Mouse (Mus musculus): ENCODE measurements around the gene Edem3.
"Not testable (repeated sequence)": the region's sequence is repeated elsewhere in the genome, so short reads cannot be mapped to it uniquely, and the experiment has no call there.

Edem3 gene

DNA sequence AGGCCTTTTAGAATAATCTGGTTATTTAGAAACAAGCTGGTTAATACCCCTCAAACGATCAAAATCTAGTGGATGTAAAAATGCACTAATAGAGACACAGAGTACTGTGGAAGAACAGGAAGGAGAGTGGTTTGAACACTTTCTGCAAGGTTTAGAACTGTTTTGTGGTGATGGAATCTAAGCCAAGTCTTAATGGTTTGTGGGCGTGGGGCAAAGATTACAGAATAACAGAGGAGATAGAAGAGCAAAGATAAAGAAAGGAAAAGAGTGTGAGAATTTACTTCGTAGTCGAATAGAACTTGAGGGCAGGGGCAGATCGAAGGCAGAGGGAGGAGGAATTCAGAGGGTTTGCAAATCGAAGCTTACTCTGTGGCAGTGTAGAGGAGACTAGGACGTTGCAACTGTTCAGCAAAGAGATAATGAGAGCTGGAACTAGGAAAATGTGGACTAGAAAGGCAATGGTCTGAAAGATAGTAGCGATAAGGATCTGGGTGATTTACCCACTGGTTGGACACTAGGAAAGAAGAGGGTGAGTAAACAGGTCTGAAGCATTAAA is 1.7 kb upstream of the Edem3 start:
- DNase-seq: no peak

GRCm38 (mm10) chr1:151754028-151754489 is 1.1 kb upstream of the Edem3 start:
- DNase-seq: peak in 1 of 2 experiments; percentile 9

DNA sequence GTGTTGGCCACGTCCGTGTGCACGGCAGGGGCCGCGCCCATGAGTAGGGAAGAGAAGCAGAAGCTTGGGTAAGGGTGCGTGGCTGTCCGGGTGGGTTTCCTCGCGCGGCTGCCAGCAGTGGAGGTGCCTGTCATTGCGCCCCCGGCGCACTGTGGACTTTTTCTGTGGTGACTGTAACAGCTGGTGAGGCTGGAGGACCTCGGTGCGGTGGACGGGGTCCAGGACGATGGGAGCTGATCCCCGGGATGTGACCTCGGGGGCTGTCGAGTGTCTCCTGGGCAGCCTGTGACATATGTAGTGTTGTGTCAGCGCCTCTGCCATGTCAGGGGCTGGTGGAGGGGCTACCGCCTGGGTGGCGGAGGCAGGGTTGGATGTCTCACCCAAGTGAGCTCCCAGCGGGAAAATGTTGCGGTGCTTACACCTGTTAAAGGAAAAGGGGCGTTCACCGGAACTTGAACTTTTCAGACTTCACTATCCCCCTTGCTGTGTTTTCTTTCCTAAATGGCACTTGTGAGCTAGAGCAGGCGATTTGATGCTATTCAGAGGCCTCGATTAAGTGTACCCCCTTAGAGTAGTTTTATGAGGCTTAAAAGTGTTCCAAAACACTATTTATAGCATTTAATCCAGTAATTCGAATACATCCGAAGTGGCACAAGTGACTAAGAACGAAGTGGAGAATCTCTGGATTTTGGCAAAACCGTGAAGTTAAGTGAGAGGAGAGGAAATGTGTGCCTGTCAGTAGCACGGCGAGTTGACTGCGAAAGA is 671 bp downstream of the Edem3 start:
- DNase-seq: no peak

GRCm38 (mm10) chr1:151756425-151756728 is 1.2 kb downstream of the Edem3 start:
- DNase-seq: no peak

- no peak for DNase-seq
Measured at GRCm38 (mm10) chr1:151758301-151758700, 3.1 kb downstream of the Edem3 start.

DNA sequence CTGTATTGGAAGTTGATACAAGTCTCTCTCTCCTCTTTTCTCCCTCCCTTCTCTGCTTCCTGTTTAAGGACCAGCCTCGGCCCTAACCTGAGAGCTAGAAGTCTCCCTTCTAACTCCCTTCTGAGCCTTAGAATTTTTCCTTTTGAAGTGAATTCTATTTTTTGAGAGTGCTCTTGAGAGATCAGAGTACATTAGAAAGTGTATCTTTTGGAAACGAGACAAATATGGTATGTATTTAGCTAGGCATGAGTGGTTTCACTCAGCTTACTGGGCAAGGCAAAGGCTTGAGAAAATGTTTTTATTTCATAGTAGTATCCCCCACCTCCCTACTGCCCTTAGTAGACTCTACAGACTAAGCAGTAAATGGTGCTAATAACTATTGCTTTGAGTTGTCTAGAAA is 3.8 kb downstream of the Edem3 start:
- no peak for DNase-seq

- no peak for DNase-seq
Measured at GRCm38 (mm10) chr1:151764236-151764635, 9.1 kb downstream of the Edem3 start.

DNA sequence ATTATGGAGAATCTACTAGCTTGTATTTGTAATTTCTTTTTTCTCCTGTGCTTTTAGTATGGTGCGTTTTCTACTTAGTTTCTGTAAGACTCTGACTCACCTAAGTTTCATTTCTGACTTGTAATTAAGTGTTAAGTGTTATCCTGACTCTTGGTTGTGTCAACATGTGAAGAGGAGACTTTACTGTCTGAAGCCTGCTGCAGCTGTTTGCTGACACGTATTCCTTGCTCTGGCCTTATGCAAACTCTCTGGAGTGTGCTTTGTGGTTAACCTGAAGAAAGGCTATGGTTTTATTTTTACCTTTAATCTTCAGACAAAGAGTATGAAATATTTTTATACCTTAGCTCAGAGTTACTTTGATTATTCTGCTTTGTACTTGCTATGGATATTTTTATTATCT is 11.0 kb downstream of the Edem3 start:
- no peak for DNase-seq

DNA sequence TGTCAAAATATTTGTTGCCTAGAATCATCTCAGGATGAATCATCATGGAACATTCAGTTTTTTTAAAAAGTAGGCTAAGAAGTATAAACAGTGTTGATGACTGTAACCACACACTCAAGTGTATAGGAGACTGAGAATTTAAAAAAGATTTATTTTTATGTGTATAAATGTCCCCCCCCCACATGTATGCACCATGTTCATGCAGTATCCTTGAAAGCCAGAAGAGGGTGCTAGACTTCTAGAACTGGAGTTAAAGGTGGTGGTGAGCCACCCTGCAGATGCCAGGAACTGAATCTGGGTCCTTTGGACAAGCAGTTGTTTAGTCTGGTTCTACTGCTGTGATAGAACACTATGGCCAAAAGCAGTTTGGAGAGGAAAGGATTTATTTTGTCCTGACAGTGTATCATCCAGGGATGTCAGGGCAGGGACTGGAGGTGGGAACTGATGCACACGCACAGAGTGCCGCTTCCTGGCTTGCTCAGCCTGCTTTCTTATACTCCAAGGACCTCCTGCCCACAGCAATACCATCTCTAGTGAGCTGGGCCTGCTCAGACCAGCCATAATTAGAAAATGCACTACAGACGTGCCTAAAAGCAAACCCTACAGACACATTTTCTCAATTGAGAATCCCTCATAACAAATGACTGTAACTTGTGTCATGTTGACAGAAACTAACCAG is 11.9 kb downstream of the Edem3 start:
- no peak for DNase-seq

- no peak for DNase-seq
Measured at GRCm38 (mm10) chr1:151769200-151769913, 14.2 kb downstream of the Edem3 start.

DNA sequence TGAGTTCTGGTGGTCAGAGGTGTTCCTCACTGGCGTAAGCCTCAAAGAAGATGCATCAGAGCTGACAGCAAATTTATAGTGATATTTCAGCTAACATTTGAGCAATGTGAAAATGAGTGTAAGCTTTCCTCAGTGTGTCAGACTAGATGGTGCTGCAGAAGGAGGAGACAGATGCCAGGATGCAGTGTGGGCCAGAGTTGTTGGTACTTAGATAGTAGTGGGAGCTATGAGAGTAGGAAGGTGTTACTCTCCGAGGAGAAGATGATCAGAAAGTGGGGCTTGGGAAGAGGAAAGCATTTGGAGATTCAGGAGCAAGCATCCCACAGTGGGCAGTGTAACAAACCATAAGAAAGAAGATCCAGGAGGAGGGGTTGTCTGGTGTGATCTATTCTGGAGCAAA is 22.4 kb downstream of the Edem3 start:
- DNase-seq: no peak

GRCm38 (mm10) chr1:151778592-151778991 is 23.4 kb downstream of the Edem3 start:
- no peak for DNase-seq

DNA sequence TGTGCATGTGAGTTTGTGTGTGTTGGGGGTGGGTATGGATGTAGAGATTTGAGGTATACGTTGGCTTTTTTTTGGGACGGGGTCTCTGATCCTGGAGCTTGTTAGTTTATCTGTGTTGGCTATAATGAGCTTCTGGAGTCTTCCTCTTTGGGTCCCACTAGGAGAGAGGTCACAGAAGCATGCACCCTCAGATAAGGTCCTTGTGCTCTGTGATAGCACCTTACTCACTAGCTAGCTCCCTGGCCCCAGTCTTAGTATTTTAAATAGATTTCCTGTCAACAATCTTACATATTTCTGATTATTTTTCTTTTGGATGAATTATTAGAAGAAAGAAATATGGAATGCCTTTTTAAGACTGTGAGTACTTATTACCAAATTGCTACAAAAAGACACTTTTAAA is 24.1 kb downstream of the Edem3 start:
- no peak for DNase-seq

- no peak for DNase-seq
Measured at GRCm38 (mm10) chr1:151781447-151781846, 26.3 kb downstream of the Edem3 start.

- DNase-seq: no peak
Measured at GRCm38 (mm10) chr1:151783403-151783802, 28.2 kb downstream of the Edem3 start.

DNA sequence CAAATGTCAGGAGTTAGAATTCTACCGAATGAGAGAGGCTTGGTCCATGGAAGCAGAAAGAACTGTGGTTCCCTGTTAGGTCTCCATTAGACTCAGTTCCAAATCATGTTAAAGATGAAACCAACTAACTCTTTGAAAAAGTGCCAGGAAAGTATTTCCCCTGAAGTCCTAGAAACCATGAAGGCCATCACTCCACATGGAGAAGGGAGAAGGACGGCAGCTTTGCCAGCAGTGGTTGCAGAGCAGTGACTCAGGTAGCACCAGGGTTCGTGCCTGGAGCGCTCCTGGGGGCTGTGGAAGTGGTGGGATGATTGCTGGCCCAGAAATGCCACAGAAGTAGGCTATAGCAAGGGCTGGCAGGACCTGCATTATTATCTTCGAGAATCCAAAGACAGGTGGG is 31.2 kb downstream of the Edem3 start:
- DNase-seq: no peak

- DNase-seq: no peak
Measured at GRCm38 (mm10) chr1:151789136-151789535, 34.0 kb downstream of the Edem3 start.

GRCm38 (mm10) chr1:151792076-151792475 is 36.9 kb downstream of the Edem3 start:
- DNase-seq: not testable (repeated sequence)

DNA sequence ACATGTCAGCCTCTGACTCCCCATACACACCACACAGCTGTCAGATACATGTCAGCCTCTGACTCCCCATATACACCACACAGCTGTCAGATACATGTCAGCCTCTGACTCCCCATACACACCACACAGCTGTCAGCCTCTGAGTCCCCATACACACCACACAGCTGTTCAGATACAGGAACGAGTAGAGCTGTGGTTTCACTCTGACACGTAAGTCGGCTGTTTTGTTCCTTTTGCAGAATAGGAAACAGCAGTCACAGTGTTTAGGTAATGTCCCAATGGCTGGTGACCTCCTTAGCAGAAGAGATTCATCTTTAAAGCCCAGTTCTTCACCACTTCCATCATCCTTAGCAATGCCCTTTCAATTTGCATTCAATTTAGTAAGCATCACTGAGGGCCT is 47.6 kb downstream of the Edem3 start:
- not testable (repeated sequence) for DNase-seq

DNA sequence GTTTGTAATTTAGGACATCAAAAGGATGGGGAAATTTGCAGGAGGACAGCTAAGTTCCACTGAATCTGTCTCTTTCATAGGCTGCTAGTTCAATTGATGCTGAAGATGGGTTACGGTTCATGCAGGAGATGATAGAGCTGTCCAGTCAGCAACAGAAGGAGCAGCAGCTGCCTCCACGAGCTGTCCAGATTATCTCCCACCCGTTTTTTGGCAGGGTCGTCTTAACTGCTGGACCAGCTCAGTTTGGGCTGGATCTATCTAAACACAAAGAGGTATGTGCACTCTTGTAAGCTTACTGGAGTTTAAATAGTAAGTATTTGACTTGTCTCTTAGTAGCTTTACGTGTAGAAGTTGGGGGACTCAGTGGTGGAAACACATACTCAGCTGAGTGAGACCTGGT is 52.1 kb downstream of the Edem3 start:
- DNase-seq: no peak

DNA sequence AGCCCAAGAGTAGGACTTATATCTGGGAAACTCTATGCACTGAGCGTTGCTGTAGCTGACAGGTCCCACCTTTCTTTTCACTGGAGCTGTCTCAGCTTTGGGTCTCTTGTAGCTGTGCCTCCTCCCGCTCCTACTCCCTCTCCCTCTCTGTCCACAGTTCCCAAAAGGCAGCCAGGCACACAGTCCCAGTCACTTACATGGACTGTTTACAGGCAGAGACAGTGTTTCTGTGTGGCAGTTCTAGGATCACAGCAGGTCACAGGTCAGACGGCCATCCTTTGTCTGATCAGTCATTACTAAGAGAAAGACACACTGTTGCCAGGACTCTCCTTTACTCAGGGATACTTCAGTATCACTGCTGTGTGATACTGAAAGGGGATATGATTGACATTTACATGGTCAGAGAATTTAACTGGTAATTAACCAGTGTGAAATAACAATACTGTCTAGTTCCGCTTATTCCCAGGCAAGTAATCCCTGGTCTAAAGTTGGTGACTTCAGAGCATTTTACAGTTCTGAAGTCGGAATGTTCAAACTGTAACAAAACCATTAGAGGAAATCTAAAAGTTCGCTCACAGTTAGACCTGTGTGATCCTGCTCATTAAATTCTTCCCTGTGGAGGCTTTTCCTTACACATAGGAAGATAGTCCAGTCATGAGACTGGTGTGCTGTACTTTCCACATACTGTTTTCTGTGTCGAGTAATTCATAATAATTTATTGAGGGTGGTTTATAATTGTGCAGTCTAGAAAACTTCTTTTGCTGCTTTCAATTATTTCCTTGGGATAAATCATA is 55.7 kb downstream of the Edem3 start:
- no peak for DNase-seq

GRCm38 (mm10) chr1:151811456-151811855 is 56.3 kb downstream of the Edem3 start:
- no peak for DNase-seq

All from lung, postnatal 4 days (tissue).